Mouse (Mus musculus) hindbrain, embryonic 10.5 days (tissue): Measurements from ENCODE around the gene Fbxo30. TPM values are rescaled to one million over a fixed set of nuclear protein-coding genes. Genes with fewer than 3 reads are reported as not detected.
"Not testable (repeated sequence)": the region's sequence is repeated elsewhere in the genome, so short reads cannot be mapped to it uniquely, and the experiment has no call there.

Experiments used
- DNase-seq: peaks from one replicate; pipeline ENCODE4 v3.0.0-alpha.2; 2017; ENCODE audit warnings: low spot score
- H3K27ac ChIP-seq: fragments of 300-500 bp; sonication (generic); 2 replicates; pipeline ENCODE4 v1.5.1; 2016; ENCODE audit warnings: mild to moderate bottlenecking, moderate library complexity
- H3K27me3 ChIP-seq: fragments of 300-500 bp; sonication (generic); 2 replicates; pipeline ENCODE4 v1.6.1; 2016; ENCODE audit warnings: mild to moderate bottlenecking; ENCODE audit not compliant: poor library complexity, insufficient read depth, severe bottlenecking
- H3K36me3 ChIP-seq: fragments of 300-500 bp; sonication (generic); 2 replicates; pipeline ENCODE4 v1.6.1; 2016; ENCODE audit warnings: mild to moderate bottlenecking, moderate library complexity
- H3K4me1 ChIP-seq: fragments of 300-500 bp; sonication (generic); replicated peaks from 2 replicates; pipeline ENCODE4 v1.6.1; 2016; ENCODE audit warnings: mild to moderate bottlenecking
- H3K4me3 ChIP-seq: fragments of 300-500 bp; sonication (generic); 2 replicates; pipeline ENCODE4 v1.5.1; 2016; ENCODE audit warnings: mild to moderate bottlenecking, moderate library complexity
- H3K9me3 ChIP-seq: fragments of 300-500 bp; sonication (generic); 2 replicates; pipeline ENCODE4 v1.6.1; 2016; ENCODE audit warnings: mild to moderate bottlenecking, moderate library complexity
- WGBS: fragments of 180-500 bp; shearing (Covaris S2); methylation state at CpG from one replicate; pipeline ENCODE4 v1.1.7; 2016; 5-methylcytosine and 5-hydroxymethylcytosine counted together
- polyA plus RNA-seq: library from polyadenylated mRNA; unstranded; fragments of >200 nt; fragmentation: Nextera tagmentation; extraction: Ambion mirVana; gene quantifications from 2 replicates; pipeline ENCODE4 v1.2.1, GENCODE M21; 2016

Gene Fbxo30
- 35.5 and 48.4 TPM in 2 replicates for polyA plus RNA-seq

GRCm38 (mm10) chr10:11280578-11281463 is at the start of gene Fbxo30:
Gene Fbxo30 (plus strand): TSS chr10:11281330.
- Histone ChIP-seq H3K9me3 (no peaks in the 10 kb centered on the region), H3K27ac (peak within 1 kb of the TSS; percentile 99), H3K4me1 (peaks cover 11% of the 10 kb centered on the region; the same call in 1 of the 2 replicates), H3K36me3 (peaks cover 7% of the 10 kb centered on the region), H3K4me3 (peak within 1 kb of the TSS; percentile 94), H3K27me3 (no peaks in the 10 kb centered on the region)
- DNase-seq: peak; percentile 90
- under 1% methylated on average over 93 of the region's 93 CpGs for WGBS

DNA sequence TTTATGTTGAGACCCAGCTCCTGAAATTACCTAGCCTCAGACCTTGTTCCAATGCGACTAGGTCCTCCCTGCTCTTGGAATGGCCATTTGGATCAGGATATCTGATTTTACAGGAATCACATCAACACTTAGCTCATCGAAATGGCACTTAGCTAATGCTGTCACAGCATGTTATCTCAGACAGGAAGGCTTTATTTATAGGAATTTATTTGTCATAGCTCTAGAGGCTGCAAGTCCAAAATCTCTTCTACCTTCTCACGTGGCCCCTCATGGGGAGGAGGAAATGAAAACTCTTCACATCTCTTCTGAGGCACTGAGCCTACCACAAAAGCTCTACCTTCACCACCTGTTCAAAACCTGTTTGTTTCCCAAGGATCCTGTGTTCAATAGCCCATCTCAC is 47.9 kb upstream of the Fbxo30 start:
- WGBS: 82% methylated on average over 3 of the region's 3 CpGs

GRCm38 (mm10) chr10:11242988-11243387 is 38.1 kb upstream of the Fbxo30 start:
- H3K27me3 ChIP-seq, H3K4me3 ChIP-seq, H3K9me3 ChIP-seq, H3K27ac ChIP-seq, H3K4me1 ChIP-seq, H3K36me3 ChIP-seq, DNase-seq: not testable (repeated sequence)
- 54% methylated on average over 3 of the region's 3 CpGs for WGBS

More for the DNA sequence above, 47.9 kb upstream of the Fbxo30 start:
- 0 out of 2 replicates have a peak, but pooled peaks cover 3% of the 10 kb centered on the region for H3K4me1 ChIP-seq
- no peak overlapping the region for H3K4me3 ChIP-seq
- no peak for DNase-seq
- no peaks in the 10 kb centered on the region for H3K9me3 ChIP-seq
- H3K27ac ChIP-seq: no peak overlapping the region
- H3K36me3 ChIP-seq: no peaks in the 10 kb centered on the region
- H3K27me3 ChIP-seq: no peaks in the 10 kb centered on the region

DNA sequence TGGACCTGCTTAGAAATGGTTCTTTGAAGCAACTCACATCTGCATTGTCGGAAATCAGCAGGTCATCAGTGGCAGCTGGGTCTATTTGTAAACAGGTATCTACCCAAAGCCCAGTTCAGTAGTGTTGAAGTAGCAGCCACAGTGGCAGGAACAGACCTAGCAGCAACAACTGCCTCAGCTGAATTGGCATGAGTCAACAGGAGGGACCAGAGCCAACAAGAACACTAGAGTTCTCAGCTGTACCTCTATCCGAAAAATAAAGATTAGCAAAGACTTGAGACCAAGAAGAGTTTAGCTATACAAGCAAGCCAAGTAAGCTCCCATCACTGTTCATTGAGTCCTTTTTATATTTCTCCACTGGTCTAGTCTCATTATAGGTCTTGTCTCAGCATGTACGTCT is 32.9 kb upstream of the Fbxo30 start:
- no peak for DNase-seq
- 85% methylated on average over 3 of the region's 3 CpGs for WGBS

GRCm38 (mm10) chr10:11250247-11250997 is 30.7 kb upstream of the Fbxo30 start:
- H3K9me3 ChIP-seq: no peaks in the 10 kb centered on the region
- no peaks in the 10 kb centered on the region for H3K36me3 ChIP-seq
- WGBS: 72% methylated on average over 2 of the region's 2 CpGs
- no peak overlapping the region for H3K4me3 ChIP-seq
- no peak for DNase-seq
- no peak overlapping the region for H3K27ac ChIP-seq
- H3K27me3 ChIP-seq: no peaks in the 10 kb centered on the region
- no peaks in the 10 kb centered on the region for H3K4me1 ChIP-seq

More for the DNA sequence above, 32.9 kb upstream of the Fbxo30 start:
- H3K36me3 ChIP-seq: no peaks in the 10 kb centered on the region
- H3K9me3 ChIP-seq: no peaks in the 10 kb centered on the region
- H3K27ac ChIP-seq: no peak overlapping the region
- no peak overlapping the region for H3K4me3 ChIP-seq
- peaks cover 4% of the 10 kb centered on the region for H3K4me1 ChIP-seq
- H3K27me3 ChIP-seq: no peaks in the 10 kb centered on the region

- 90% methylated on average over 4 of the region's 4 CpGs for WGBS
- H3K27me3 ChIP-seq, H3K36me3 ChIP-seq, H3K4me3 ChIP-seq, H3K27ac ChIP-seq, H3K4me1 ChIP-seq, DNase-seq, H3K9me3 ChIP-seq: not testable (repeated sequence)
These were observed 27.5 kb upstream of the Fbxo30 start for GRCm38 (mm10) chr10:11253581-11253980.

- H3K4me1 ChIP-seq: no peaks in the 10 kb centered on the region
- DNase-seq: no peak
- H3K36me3 ChIP-seq: no peaks in the 10 kb centered on the region
- H3K4me3 ChIP-seq: no peak overlapping the region
- H3K27ac ChIP-seq: no peak overlapping the region
- no peaks in the 10 kb centered on the region for H3K27me3 ChIP-seq
- 0 out of 2 replicates have a peak, but pooled peaks cover 3% of the 10 kb centered on the region for H3K9me3 ChIP-seq
These were observed 21.0 kb upstream of the Fbxo30 start for GRCm38 (mm10) chr10:11260119-11260518.

GRCm38 (mm10) chr10:11262292-11262691 is 18.8 kb upstream of the Fbxo30 start:
- not testable (repeated sequence) for H3K9me3 ChIP-seq, H3K4me3 ChIP-seq, H3K4me1 ChIP-seq, H3K27me3 ChIP-seq, H3K27ac ChIP-seq, H3K36me3 ChIP-seq, DNase-seq
- WGBS: 83% methylated on average over 2 of the region's 2 CpGs

- H3K36me3 ChIP-seq, H3K4me3 ChIP-seq, H3K27me3 ChIP-seq, H3K9me3 ChIP-seq, H3K27ac ChIP-seq, H3K4me1 ChIP-seq, DNase-seq: not testable (repeated sequence)
- 81% methylated on average over 2 of the region's 2 CpGs for WGBS
These were observed 17.3 kb upstream of the Fbxo30 start for GRCm38 (mm10) chr10:11263795-11264194.

DNA sequence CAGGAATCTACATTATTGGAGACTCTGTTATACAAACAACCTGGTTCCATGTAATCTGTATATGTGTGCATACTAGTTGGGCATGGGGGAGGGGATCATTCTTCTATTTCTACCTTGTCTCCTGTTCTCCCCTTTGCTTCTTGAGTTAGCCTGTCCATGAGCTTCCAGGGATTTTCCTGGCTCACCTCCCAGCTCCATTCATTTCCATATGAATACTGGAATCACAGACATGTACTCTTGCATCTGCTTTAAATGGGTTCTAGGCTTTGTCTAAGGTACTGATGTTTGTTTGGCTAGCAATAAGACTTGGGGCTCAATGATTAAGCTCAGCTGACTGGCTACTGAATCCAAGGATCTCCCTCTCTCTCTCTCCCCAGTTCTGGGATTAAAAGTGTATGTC is 12.0 kb upstream of the Fbxo30 start:
- H3K9me3 ChIP-seq: no peaks in the 10 kb centered on the region
- no peak for DNase-seq

GRCm38 (mm10) chr10:11274431-11274830 is 6.7 kb upstream of the Fbxo30 start:
- 0 out of 2 replicates have a peak, but pooled peaks cover 3% of the 10 kb centered on the region for H3K4me1 ChIP-seq
- no peak overlapping the region for H3K27ac ChIP-seq
- no peak for DNase-seq
- no peaks in the 10 kb centered on the region for H3K27me3 ChIP-seq
- 56% methylated on average over 1 of the region's 1 CpGs for WGBS
- H3K9me3 ChIP-seq: no peaks in the 10 kb centered on the region
- H3K36me3 ChIP-seq: no peaks in the 10 kb centered on the region
- H3K4me3 ChIP-seq: no peak overlapping the region

More for the DNA sequence above, 12.0 kb upstream of the Fbxo30 start:
- H3K4me3 ChIP-seq: no peak overlapping the region
- H3K27ac ChIP-seq: no peak overlapping the region
- H3K4me1 ChIP-seq: no peaks in the 10 kb centered on the region
- no peaks in the 10 kb centered on the region for H3K27me3 ChIP-seq
- no peaks in the 10 kb centered on the region for H3K36me3 ChIP-seq

DNA sequence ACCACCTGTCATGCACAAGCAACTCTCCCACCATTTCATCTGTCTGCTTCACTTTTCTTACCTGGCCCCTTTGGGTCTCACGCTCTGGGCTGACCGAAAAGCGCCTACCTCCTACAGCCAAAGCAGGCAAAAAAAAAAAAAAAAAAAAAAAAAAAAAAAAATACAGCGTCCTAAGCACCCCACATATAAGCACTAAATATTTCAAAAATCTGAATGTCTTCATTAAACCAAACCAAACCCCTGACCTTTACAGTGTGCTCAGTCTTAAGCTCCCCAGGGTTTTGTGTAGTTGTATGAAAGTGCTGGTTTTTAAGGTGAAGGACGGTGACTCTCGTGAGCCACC is 924 bp upstream of the Fbxo30 start:
- Histone ChIP-seq H3K4me1 (peaks cover 11% of the 10 kb centered on the region; the same call in 1 of the 2 replicates), H3K9me3 (no peaks in the 10 kb centered on the region), H3K27me3 (no peaks in the 10 kb centered on the region), H3K27ac (peak overlapping the region; percentile 99), H3K36me3 (peaks cover 7% of the 10 kb centered on the region), H3K4me3 (peak overlapping the region; percentile 94)
- WGBS: 6% methylated on average over 6 of the region's 6 CpGs
- no peak for DNase-seq
